8 mouse cellular contexts compared by ENCODE assay signal in genomic region chr6:121337770-121338518, GRCm38 (mm10). TPM values are rescaled to one million over a fixed set of nuclear protein-coding genes. Genes with fewer than 3 reads are reported as not detected.
DNase-seq lines count a peak whose midpoint lies in the region; ATAC-seq and TF ChIP-seq lines count a peak whose summit lies in the region.

No protein-coding gene starts in this region.

- H3K4me3 ChIP-seq in G1E (ENCODE audit: low read depth, low read length): peak overlapping the region; percentile 71; the same call in 1 of the 2 replicates
- no peak overlapping the region for H3K4me3 ChIP-seq in forebrain, embryonic 15.5 days
- no peak overlapping the region for H3K4me3 ChIP-seq in liver, embryonic 16.5 days (ENCODE audit: low read depth, low read length)
- H3K4me3 ChIP-seq in neural tube, embryonic 14.5 days (ENCODE audit: low read depth, low read length): no peak overlapping the region

- TF ChIP-seq CTCF in G1E (IDR thresholded peaks at IDR 0.05; ENCODE audit: low read depth, low read length): peak; percentile 66

- no peak overlapping the region for H3K9ac ChIP-seq in forebrain, embryonic 15.5 days (replicated peaks)
- H3K9ac ChIP-seq in liver, embryonic 16.5 days (ENCODE audit: low read depth, low read length): no peak overlapping the region
- no peak overlapping the region for H3K9ac ChIP-seq in neural tube, embryonic 14.5 days (replicated peaks; ENCODE audit: low read depth, low read length)

- intact Hi-C loops in heart, postnatal 25 days (cut with DNase I): loop anchor here (1.0 to 5.0 kb wide), 3 partner anchors 29 to 195 kb away; no protein-coding TSS in a partner anchor

- H3K9me3 ChIP-seq in G1E (replicated peaks): no peaks in the 10 kb centered on the region
- no peaks in the 10 kb centered on the region for H3K9me3 ChIP-seq in forebrain, embryonic 15.5 days
- no peaks in the 10 kb centered on the region for H3K9me3 ChIP-seq in liver, embryonic 16.5 days (replicated peaks; ENCODE audit: control insufficient read depth, low read length)
- H3K9me3 ChIP-seq in neural tube, embryonic 14.5 days (ENCODE audit: control insufficient read depth, low read length): no peaks in the 10 kb centered on the region

- DNase-seq in G1E (ENCODE audit: low spot score): peak; percentile 79
- peak; percentile 35 for DNase-seq in heart, postnatal 25 days (ENCODE audit: low spot score)
- DNase-seq in large intestine, adult 2 months (ENCODE audit: low read depth, low spot score): peak; percentile 27
- peak; percentile 74 for DNase-seq in telencephalon, adult 2 months (ENCODE audit: low read depth, low spot score)

- peaks cover 33% of the 10 kb centered on the region for H3K4me1 ChIP-seq in G1E (ENCODE audit: insufficient read depth, low read depth, low read length)
- H3K4me1 ChIP-seq in forebrain, embryonic 15.5 days: no peaks in the 10 kb centered on the region
- H3K4me1 ChIP-seq in liver, embryonic 16.5 days (ENCODE audit: control insufficient read depth, low read depth, low read length): peaks cover 23% of the 10 kb centered on the region
- H3K4me1 ChIP-seq in neural tube, embryonic 14.5 days (ENCODE audit: control insufficient read depth, insufficient read depth, low read length): no peaks in the 10 kb centered on the region

- H3K27me3 ChIP-seq in G1E (ENCODE audit: insufficient read depth, low read length): peaks cover 3% of the 10 kb centered on the region
- H3K27me3 ChIP-seq in forebrain, embryonic 15.5 days: no peaks in the 10 kb centered on the region
- H3K27me3 ChIP-seq in liver, embryonic 16.5 days (ENCODE audit: control insufficient read depth, insufficient read depth, low read depth, low read length): no peaks in the 10 kb centered on the region
- H3K27me3 ChIP-seq in neural tube, embryonic 14.5 days (ENCODE audit: control insufficient read depth, insufficient read depth, low read length): no peaks in the 10 kb centered on the region

- peaks cover 23% of the 10 kb centered on the region for H3K36me3 ChIP-seq in G1E (replicated peaks)
- no peaks in the 10 kb centered on the region for H3K36me3 ChIP-seq in forebrain, embryonic 15.5 days
- no peaks in the 10 kb centered on the region for H3K36me3 ChIP-seq in liver, embryonic 16.5 days (ENCODE audit: control insufficient read depth, insufficient read depth)
- H3K36me3 ChIP-seq in neural tube, embryonic 14.5 days (ENCODE audit: control insufficient read depth, insufficient read depth, low read length): no peaks in the 10 kb centered on the region

- peak; percentile 51 for ATAC-seq in G1E (ENCODE audit: extremely low read depth, insufficient number of reproducible peaks, low FRiP score, poor library complexity, severe bottlenecking)
- peak; percentile 54 for ATAC-seq in cerebellum, adult (ENCODE audit: insufficient number of reproducible peaks, low FRiP score, low TSS enrichment)
- peak; percentile 74 for ATAC-seq in forebrain, embryonic 15.5 days (replicated peaks)
- peak; percentile 40 for ATAC-seq in liver, embryonic 16.5 days (ENCODE audit: low read depth)
- peak; percentile 88 for ATAC-seq in neural tube, embryonic 14.5 days (ENCODE audit: low read depth)

- no peak overlapping the region for H3K4me2 ChIP-seq in forebrain, embryonic 15.5 days (replicated peaks)
- no peak overlapping the region for H3K4me2 ChIP-seq in liver, embryonic 16.5 days (ENCODE audit: low read depth, low read length)
- H3K4me2 ChIP-seq in neural tube, embryonic 14.5 days (ENCODE audit: low read depth, low read length): no peak overlapping the region

- 30% methylated on average over 3 of the region's 3 CpGs for WGBS in forebrain, embryonic 15.5 days
- WGBS in large intestine, adult 2 months: 34% methylated on average over 3 of the region's 3 CpGs
- 32% methylated on average over 3 of the region's 3 CpGs for WGBS in liver, embryonic 16.5 days (ENCODE audit: insufficient replicate concordance)
- 35% methylated on average over 3 of the region's 3 CpGs for WGBS in neural tube, embryonic 14.5 days

- no peak overlapping the region for H3K27ac ChIP-seq in forebrain, embryonic 15.5 days (replicated peaks)
- H3K27ac ChIP-seq in liver, embryonic 16.5 days (ENCODE audit: low read length): peak overlapping the region; percentile 3; the same call in 1 of the 2 replicates
- H3K27ac ChIP-seq in neural tube, embryonic 14.5 days (ENCODE audit: low read depth, low read length): no peak overlapping the region

RNA-seq across cellular contexts. Expression of gene Slc6a12, which starts 4.9 kb away (rescaled TPM):
- total RNA-seq in G1E (2014; fragmentation: Nextera tagmentation) (not detected in 2 replicates), G1E (2017) (0.17 TPM in 1 of 2 replicates, not detected in the other)
- polyA plus RNA-seq in G1E (2012): not detected in 2 replicates
- 0.47 and 0.49 TPM in 2 replicates for polyA plus RNA-seq in forebrain, embryonic 15.5 days (2015; fragmentation: Nextera tagmentation; extraction: Ambion mirVana)
- under 1 TPM in 1 of 2 experiments, not detected in 1; 0.22 TPM for total RNA-seq in heart, postnatal 25 days (2021)
- 0.26 and 0.37 TPM in 2 replicates for polyA plus RNA-seq in large intestine, adult 2 months (2012; rRNA removed)
- polyA plus RNA-seq in liver, embryonic 16.5 days (2015; fragmentation: Nextera tagmentation; extraction: Ambion mirVana): 3.4 and 4.0 TPM in 2 replicates
- 1.7 TPM in 1 of 2 replicates, not detected in the other for polyA plus RNA-seq in neural tube, embryonic 14.5 days (2014; fragmentation: Nextera tagmentation; extraction: Ambion mirVana)

RNA-seq across cellular contexts. Expression of gene Slc6a13, which starts 37.9 kb away (rescaled TPM):
- 9.1 and 10.5 TPM in 2 replicates for total RNA-seq in G1E (2014; fragmentation: Nextera tagmentation)
- 11.7 and 14.8 TPM in 2 replicates for total RNA-seq in G1E (2017)
- polyA plus RNA-seq in G1E (2012): 8.0 and 13.7 TPM in 2 replicates
- polyA plus RNA-seq in forebrain, embryonic 15.5 days (2015; fragmentation: Nextera tagmentation; extraction: Ambion mirVana): 16.4 and 18.6 TPM in 2 replicates
- under 1 TPM; 0.21 to 0.28 TPM for total RNA-seq in heart, postnatal 25 days (2021)
- polyA plus RNA-seq in large intestine, adult 2 months (2012; rRNA removed): 0.64 and 0.73 TPM in 2 replicates
- polyA plus RNA-seq in liver, embryonic 16.5 days (2015; fragmentation: Nextera tagmentation; extraction: Ambion mirVana): 40.1 and 43.3 TPM in 2 replicates
- polyA plus RNA-seq in neural tube, embryonic 14.5 days (2014; fragmentation: Nextera tagmentation; extraction: Ambion mirVana): 0.87 and 45.1 TPM in 2 replicates

Comparison
In these comparisons a context has a peak if more than half of its experiments do, and no peak if none do; other contexts are left out.
1. DNase-seq: peak in every context shown above with its lines; median percentile 79 in G1E; 74 in telencephalon, adult 2 months; 35 in heart, postnatal 25 days; 27 in large intestine, adult 2 months.